Mouse (Mus musculus) natural killer cell, adult 2 months (primary cell): ENCODE measurements around the gene Ranbp1.
A peak's percentile ranks its signal among the peaks of the same experiment; 100 is the strongest.
"Not testable (repeated sequence)": the region's sequence is repeated elsewhere in the genome, so short reads cannot be mapped to it uniquely, and the experiment has no call there.

Experiments
- DNase-seq, 2 experiments: peaks; one replicate each; pipeline ENCODE4 v3.0.0; 2022; ENCODE audit warnings: low spot score in 2 of 2

The Ranbp1 gene

GRCm38 (mm10) chr16:18248433-18249363 is at the start of gene Ranbp1, which contains the start of gene Trmt2a:
Gene Ranbp1 (minus strand): TSS chr16:18248732.
Gene Trmt2a (plus strand): TSS chr16:18248679.
- peak; percentile 97 to 98 for DNase-seq

- not testable (repeated sequence) for DNase-seq
Observed at GRCm38 (mm10) chr16:18289614-18290013, 41.1 kb upstream of the Ranbp1 start.

- DNase-seq = peak; percentile 92 to 95
Observed at GRCm38 (mm10) chr16:18289067-18289588, 40.6 kb upstream of the Ranbp1 start, which contains the start of gene Dgcr8. Gene Dgcr8 (minus strand): TSS chr16:18289246.

GRCm38 (mm10) chr16:18288581-18289061 is 40.1 kb upstream of the Ranbp1 start:
- peak in 1 of 2 experiments; percentile 3 for DNase-seq

- DNase-seq = no peak
Observed at GRCm38 (mm10) chr16:18288166-18288565, 39.6 kb upstream of the Ranbp1 start.

- DNase-seq = no peak
Observed at GRCm38 (mm10) chr16:18275166-18275565, 26.6 kb upstream of the Ranbp1 start.

GRCm38 (mm10) chr16:18268182-18268581 is 19.6 kb upstream of the Ranbp1 start:
- peak in 1 of 2 experiments; percentile 15 for DNase-seq

- no peak for DNase-seq
Observed at GRCm38 (mm10) chr16:18265024-18265423, 16.5 kb upstream of the Ranbp1 start.

GRCm38 (mm10) chr16:18258221-18258620 is 9.7 kb upstream of the Ranbp1 start, which contains the start of gene Gm49776:
Gene Gm49776 (minus strand): TSS chr16:18258321.
- DNase-seq = no peak

- DNase-seq = no peak
Observed at GRCm38 (mm10) chr16:18253866-18254265, 5.3 kb upstream of the Ranbp1 start.

GRCm38 (mm10) chr16:18252736-18253135 is 4.2 kb upstream of the Ranbp1 start:
- no peak for DNase-seq

GRCm38 (mm10) chr16:18250828-18251790 is 2.6 kb upstream of the Ranbp1 start:
- no peak for DNase-seq

- no peak for DNase-seq
Observed at GRCm38 (mm10) chr16:18250231-18250630, 1.7 kb upstream of the Ranbp1 start.

GRCm38 (mm10) chr16:18249364-18249967 is 934 bp upstream of the Ranbp1 start:
- peak; percentile 19 to 66 for DNase-seq

GRCm38 (mm10) chr16:18247521-18248399 is 772 bp downstream of the Ranbp1 start:
- peak in 1 of 2 experiments; percentile 32 for DNase-seq

GRCm38 (mm10) chr16:18241581-18241980 is 7.0 kb downstream of the Ranbp1 start:
- no peak for DNase-seq

GRCm38 (mm10) chr16:18236676-18237501 is 11.6 kb downstream of the Ranbp1 start:
- no peak for DNase-seq

GRCm38 (mm10) chr16:18235389-18236065 is 13.0 kb downstream of the Ranbp1 start:
- DNase-seq = no peak
